Mouse (Mus musculus) left cerebral cortex, adult 9 months (tissue): ENCODE data around the gene Clock.

Source experiments
- DNase-seq, 2 experiments: peaks; one replicate each; pipeline ENCODE4 v3.0.0; 2022; ENCODE audit warnings: low spot score in 2 of 2

Gene Clock

DNA sequence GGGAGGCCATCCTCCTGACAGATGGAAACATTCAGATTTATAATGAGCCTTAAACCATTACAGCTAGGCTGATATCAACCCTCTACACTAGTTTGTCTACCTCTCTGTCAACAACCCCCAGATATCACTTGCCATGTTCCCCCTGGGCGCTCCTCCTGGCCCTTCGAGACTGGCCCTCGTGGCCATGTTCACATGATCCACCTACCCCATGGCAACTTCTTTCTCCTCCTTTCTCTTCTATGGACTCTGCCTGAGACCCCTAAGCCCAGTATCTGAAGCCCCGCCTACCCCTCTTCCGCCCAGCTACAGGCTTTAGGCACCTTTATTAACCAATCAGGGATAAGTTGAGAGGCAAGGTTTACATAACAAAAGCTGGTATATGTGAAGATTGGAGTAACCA is 124.8 kb downstream of the Clock start:
- DNase-seq, result no peak

DNA sequence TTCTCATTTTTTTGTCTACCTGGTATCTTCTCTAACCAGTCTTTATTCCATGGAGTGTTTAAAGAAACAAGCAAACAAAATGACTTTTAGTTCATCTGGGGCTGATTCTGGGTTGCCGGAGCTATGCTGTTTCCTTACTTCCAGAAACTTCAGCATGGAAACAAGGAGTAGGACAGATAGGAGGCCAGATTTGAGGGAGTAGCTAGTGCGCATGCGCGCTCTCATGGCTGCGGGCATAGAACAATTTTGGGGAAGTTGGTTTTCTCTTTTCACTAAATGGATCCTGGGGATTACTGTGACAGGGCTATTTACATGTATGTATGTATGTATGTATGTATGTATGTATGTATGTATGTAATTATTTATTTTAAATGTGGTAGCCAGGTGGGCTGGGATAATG is 125.4 kb downstream of the Clock start:
- DNase-seq, result no peak

DNA sequence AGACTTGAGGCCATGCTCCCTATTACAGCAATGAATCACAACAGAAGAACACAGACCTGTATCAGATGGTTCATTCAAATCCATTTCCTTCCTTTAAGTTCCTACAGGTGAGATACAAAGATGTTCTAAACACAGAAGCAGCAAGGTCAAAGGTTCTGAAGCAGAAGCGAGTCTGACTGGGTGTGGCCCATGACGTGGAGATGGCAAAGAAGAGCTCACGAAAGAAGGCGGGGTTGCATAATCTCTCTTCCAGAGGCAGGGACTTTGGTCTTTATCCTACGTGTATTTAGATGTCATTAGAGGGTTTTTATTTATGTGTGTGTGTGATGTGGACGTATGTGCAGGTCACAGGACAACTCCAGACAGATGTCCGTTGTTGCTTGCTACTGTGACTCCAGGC is 126.9 kb downstream of the Clock start:
- no peak for DNase-seq

- DNase-seq, result no peak
These were observed 127.8 kb downstream of the Clock start for GRCm38 (mm10) chr5:76176841-76177240.

DNA sequence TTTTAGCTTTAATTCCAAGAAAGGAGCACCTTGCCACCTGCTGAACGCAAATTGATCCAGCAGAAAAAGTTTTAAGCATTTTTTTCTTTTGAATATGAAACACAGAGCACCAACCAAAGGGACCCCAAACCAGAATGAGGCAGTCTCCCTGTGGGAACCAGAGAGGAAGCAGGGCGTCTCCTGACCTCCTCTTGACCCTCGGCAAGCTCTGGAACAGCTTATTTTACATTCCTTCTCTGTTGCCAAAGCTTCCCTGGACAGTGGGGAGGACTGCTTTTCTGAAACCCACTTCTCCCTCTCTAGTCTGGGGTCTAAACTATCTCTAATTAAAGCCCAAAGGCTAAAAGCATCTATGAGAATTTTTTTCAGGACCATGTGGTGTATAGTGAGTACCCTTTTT is 128.2 kb downstream of the Clock start:
- no peak for DNase-seq

- DNase-seq, result no peak
These were observed 129.5 kb downstream of the Clock start for GRCm38 (mm10) chr5:76175051-76175450.

DNA sequence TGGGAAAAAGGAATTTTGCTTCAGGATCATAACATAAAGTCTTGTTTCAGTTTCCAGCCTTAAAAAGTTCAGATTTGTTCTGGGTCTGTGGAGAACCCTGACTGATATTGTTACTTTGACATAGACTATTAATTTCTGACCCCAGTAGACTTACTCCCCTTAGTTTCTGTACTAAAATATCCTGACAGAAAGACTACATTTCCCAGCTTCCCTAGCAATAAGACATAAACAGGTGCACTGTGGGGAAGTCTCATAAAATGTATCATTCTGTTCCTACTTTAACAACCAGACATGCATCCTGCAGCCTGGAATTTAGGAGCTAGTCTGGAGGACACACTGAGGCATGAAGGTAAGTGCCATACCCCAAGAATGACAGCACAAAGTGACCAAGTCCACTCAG is 133.6 kb downstream of the Clock start:
- DNase-seq, result no peak

DNA sequence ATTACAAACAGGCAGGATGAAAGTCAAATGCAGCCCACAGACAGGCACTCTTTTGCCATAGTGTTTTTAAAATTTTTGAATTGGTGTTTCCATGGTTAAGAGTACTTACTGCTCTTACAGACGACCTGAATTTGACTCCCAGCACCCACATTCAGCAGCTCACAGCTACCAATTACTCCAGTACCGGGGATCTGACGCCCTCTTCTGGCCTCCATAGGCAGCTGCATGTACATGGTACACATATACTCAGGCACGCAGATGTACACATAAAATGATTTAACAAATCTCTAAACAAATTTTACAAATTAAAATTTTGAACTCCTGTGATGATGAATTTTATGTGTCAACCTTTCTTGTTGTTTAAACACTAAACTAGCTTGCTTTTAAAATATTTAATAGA is 134.1 kb downstream of the Clock start:
- DNase-seq, result no peak

GRCm38 (mm10) chr5:76164827-76165226 is 139.8 kb downstream of the Clock start:
- DNase-seq, result no peak

- no peak for DNase-seq
These were observed 140.7 kb downstream of the Clock start for GRCm38 (mm10) chr5:76163828-76164390.

- DNase-seq, result no peak
These were observed 141.7 kb downstream of the Clock start for GRCm38 (mm10) chr5:76162926-76163325.

GRCm38 (mm10) chr5:76161491-76161890 is 143.1 kb downstream of the Clock start:
- DNase-seq, result no peak

GRCm38 (mm10) chr5:76160086-76160485 is 144.5 kb downstream of the Clock start:
- DNase-seq, result no peak
